ENCODE assay signal across 20 mouse cellular contexts in the genomic region with DNA sequence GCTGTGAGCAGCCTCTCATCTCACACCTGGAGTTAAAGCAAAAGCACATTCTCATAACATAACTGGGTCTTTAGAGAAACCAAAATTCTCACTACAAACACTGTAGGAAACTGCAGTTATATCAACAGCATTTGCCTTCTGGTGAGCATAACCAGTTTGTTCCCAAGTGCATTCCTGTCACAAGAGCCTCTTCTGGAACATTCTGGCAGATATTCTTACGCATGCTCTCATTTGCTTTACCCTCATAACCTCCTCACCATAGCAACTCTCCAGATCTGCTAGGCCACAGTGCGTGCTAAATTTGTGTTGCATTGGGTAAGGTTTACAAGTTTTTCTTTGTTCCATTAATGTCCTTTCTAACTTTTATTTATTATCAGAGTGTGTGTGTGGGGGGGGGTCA.
"Had no signal": no experiment of that assay in that cellular context is flagged by ENCODE, and none has a peak within 500 bp of the region (broad histone marks: within the 10 kb centered on the region; RNA-seq: fewer than 3 reads in every experiment).

No protein-coding gene starts in this region.

- H3K4me3 ChIP-seq: gastrocnemius, adult 2 months; heart, embryonic 10.5 days; heart, embryonic 12.5 days; hindbrain, embryonic 10.5 days; hindbrain, embryonic 12.5 days; intestine, embryonic 15.5 days; left cerebral cortex, adult 2 months; limb, embryonic 10.5 days; limb, embryonic 12.5 days had no signal

- H3K27me3 ChIP-seq: intestine, embryonic 15.5 days had no signal

- H3K4me1 ChIP-seq: hindbrain, embryonic 12.5 days had no signal

- H3K36me3 ChIP-seq: heart, embryonic 12.5 days; hindbrain, embryonic 10.5 days; hindbrain, embryonic 12.5 days; intestine, embryonic 15.5 days; limb, embryonic 10.5 days; limb, embryonic 12.5 days had no signal

- H3K27ac ChIP-seq: gastrocnemius, adult 2 months; heart, embryonic 10.5 days; hindbrain, embryonic 10.5 days; hindbrain, embryonic 12.5 days; hindbrain, embryonic 14.5 days; intestine, embryonic 15.5 days; left cerebral cortex, adult 2 months; limb, embryonic 10.5 days; limb, embryonic 12.5 days had no signal

- DNase-seq: gastrocnemius, adult 2 months; gastrocnemius, postnatal 10 days; gastrocnemius, postnatal 25 days; heart, adult 18-20 months; heart, postnatal 10 days; heart, postnatal 4 days; kidney, adult 18-20 months; kidney, adult 8-10 months; kidney, postnatal 14 days; kidney, postnatal 36 days; liver had no signal
